Mouse (Mus musculus) stomach, postnatal 0 days (tissue): ENCODE data around the gene Cep55.

Experiments used
- CTCF ChIP-seq: IDR thresholded peaks from 2 replicates; pipeline ENCODE4 v1.5.1; 2016; ENCODE audit warnings: antibody characterized with exemption, low read depth, mild to moderate bottlenecking, moderate library complexity
- EP300 ChIP-seq: optimal IDR thresholded peaks from 2 replicates; pipeline ENCODE3; 2016; ENCODE audit warnings: antibody characterized with exemption

- peak; percentile 86 for TF ChIP-seq CTCF
- no peak for TF ChIP-seq EP300
Measured at GRCm38 (mm10) chr19:38043281-38043981, 11.4 kb upstream of the Cep55 start, which contains the start of gene Myof.
